Mouse (Mus musculus) megakaryocyte, embryonic 14.5 days (primary cell): ENCODE results near the gene Hs3st4.

Experiments
- FLI1 ChIP-seq: IDR thresholded peaks from 2 replicates; pipeline ENCODE4 v1.6.1; 2012; ENCODE audit warnings: low read length, inconsistent platforms, mixed read lengths
- GATA1 ChIP-seq: IDR thresholded peaks from 3 replicates; pipeline ENCODE4 v1.6.1; 2012; ENCODE audit warnings: mixed read lengths, low read length, inconsistent platforms, borderline replicate concordance

GRCm38 (mm10) chr7:124163301-124163700 is 180.6 kb downstream of the Hs3st4 start:
- TF ChIP-seq GATA1 (no peak), FLI1 (no peak)
